Mouse (Mus musculus) ovary, adult 18-20 months (tissue): ENCODE results near the gene Cdc42ep5.
A peak's percentile ranks its signal among the peaks of the same experiment; 100 is the strongest.

Experiments used
- DNase-seq: peaks from one replicate; pipeline ENCODE4 v3.0.0; 2022; ENCODE audit warnings: low spot score, mixed read lengths

Gene Cdc42ep5

GRCm38 (mm10) chr7:4126992-4127785, 37.5 kb downstream of the Cdc42ep5 start:
- no peak for DNase-seq

- DNase-seq = no peak
Observed at GRCm38 (mm10) chr7:4125306-4125705, 39.4 kb downstream of the Cdc42ep5 start.

GRCm38 (mm10) chr7:4124856-4125255, 39.8 kb downstream of the Cdc42ep5 start:
- no peak for DNase-seq

- DNase-seq = peak; percentile 37
Observed at GRCm38 (mm10) chr7:4124315-4124759, 40.3 kb downstream of the Cdc42ep5 start.

- DNase-seq = no peak
Observed at GRCm38 (mm10) chr7:4123732-4124131, 40.9 kb downstream of the Cdc42ep5 start.

GRCm38 (mm10) chr7:4122783-4123182, 41.9 kb downstream of the Cdc42ep5 start:
- DNase-seq = no peak

- no peak for DNase-seq
Observed at GRCm38 (mm10) chr7:4122076-4122768, 42.4 kb downstream of the Cdc42ep5 start.

- no peak for DNase-seq
Observed at GRCm38 (mm10) chr7:4119976-4120921, 44.4 kb downstream of the Cdc42ep5 start.

- no peak for DNase-seq
Observed at GRCm38 (mm10) chr7:4119344-4119902, 45.2 kb downstream of the Cdc42ep5 start, which contains the start of gene Ttyh1. Gene Ttyh1, plus strand, starts transcription at chr7:4119408.

- DNase-seq = no peak
Observed at GRCm38 (mm10) chr7:4117050-4117814, 47.4 kb downstream of the Cdc42ep5 start.

- no peak for DNase-seq
Observed at GRCm38 (mm10) chr7:4111766-4112165, 52.9 kb downstream of the Cdc42ep5 start.

GRCm38 (mm10) chr7:4103411-4103810, 61.2 kb downstream of the Cdc42ep5 start:
- DNase-seq = no peak
